Mouse (Mus musculus): ENCODE results near the gene Calcb. TPM values are rescaled to one million over a fixed set of nuclear protein-coding genes. Genes with fewer than 3 reads are reported as not detected.

Calcb gene
- not detected in 2 replicates for polyA plus RNA-seq (2015; fragmentation: Nextera tagmentation; extraction: Ambion mirVana)

GRCm38 (mm10) chr7:114718300-114718699, at the start of gene Calcb:
Gene Calcb, plus strand, starts transcription at chr7:114718643.

GRCm38 (mm10) chr7:114743022-114743780, 24.8 kb downstream of the Calcb start, which contains the start of gene Insc:
Gene Insc, plus strand, starts transcription at chr7:114743694.

Other genes starting within 250 kb of the Calcb start
- 0.81 and 1.00 TPM in 2 replicates for gene Cyp2r1, start 155.7 kb upstream of the Calcb start, polyA plus RNA-seq (2015; fragmentation: Nextera tagmentation; extraction: Ambion mirVana)
- 5.1 and 7.4 TPM in 2 replicates for gene Calca, start 82.3 kb upstream of the Calcb start, polyA plus RNA-seq (2015; fragmentation: Nextera tagmentation; extraction: Ambion mirVana)
- gene Insc, start 25.1 kb downstream of the Calcb start, polyA plus RNA-seq (2015; fragmentation: Nextera tagmentation; extraction: Ambion mirVana) = 3.0 and 5.3 TPM in 2 replicates

Measured in skeletal muscle tissue, postnatal 0 days (tissue).